In genomic region chr11:25999738-26000137, GRCm38 (mm10) we compare ENCODE assay signal across 21 mouse cellular contexts.
"Had no signal": no experiment of that assay in that cellular context is flagged by ENCODE, and none has a peak within 500 bp of the region (broad histone marks: within the 10 kb centered on the region; RNA-seq: fewer than 3 reads in every experiment).

No protein-coding gene starts in this region.

- ATAC-seq: liver, embryonic 12.5 days; midbrain, embryonic 15.5 days had no signal

- H3K4me1 ChIP-seq: limb, embryonic 15.5 days; liver, embryonic 12.5 days; liver, embryonic 15.5 days; lung, embryonic 15.5 days; midbrain, embryonic 15.5 days; stomach, embryonic 15.5 days had no signal

- H3K4me2 ChIP-seq: limb, embryonic 12.5 days; limb, embryonic 15.5 days; liver, embryonic 12.5 days; liver, embryonic 15.5 days; lung, embryonic 15.5 days; midbrain, embryonic 11.5 days; midbrain, embryonic 15.5 days; neural tube, embryonic 13.5 days; stomach, embryonic 15.5 days had no signal

- H3K36me3 ChIP-seq: limb, embryonic 12.5 days; limb, embryonic 15.5 days; liver, embryonic 12.5 days; liver, embryonic 15.5 days; lung, embryonic 15.5 days; midbrain, embryonic 15.5 days; neural tube, embryonic 13.5 days; stomach, embryonic 15.5 days had no signal

- H3K27ac ChIP-seq: limb, embryonic 12.5 days; limb, embryonic 15.5 days; liver, embryonic 12.5 days; liver, embryonic 15.5 days; lung, embryonic 15.5 days; midbrain, embryonic 15.5 days; neural tube, embryonic 13.5 days; stomach, embryonic 15.5 days had no signal

- H3K27me3 ChIP-seq: limb, embryonic 12.5 days; limb, embryonic 15.5 days; liver, embryonic 12.5 days; liver, embryonic 15.5 days; lung, embryonic 15.5 days; midbrain, embryonic 15.5 days; neural tube, embryonic 13.5 days; stomach, embryonic 15.5 days had no signal

- H3K4me3 ChIP-seq: limb, embryonic 12.5 days; limb, embryonic 15.5 days; liver, embryonic 12.5 days; liver, embryonic 15.5 days; lung, embryonic 15.5 days; midbrain, embryonic 15.5 days; myocyte; neural tube, embryonic 13.5 days; stomach, embryonic 15.5 days had no signal

- DNase-seq: kidney, adult 9 months; kidney, postnatal 14 days; kidney, postnatal 4 days; left cerebral cortex, postnatal 4 days; lung, adult 18-20 months; lung, postnatal 10 days; lung, postnatal 36 days; retina, postnatal 1 day; right cerebral cortex, postnatal 25 days; spleen, adult 18-20 months; thymus, postnatal 25 days had no signal

- H3K9me3 ChIP-seq: limb, embryonic 12.5 days; limb, embryonic 15.5 days; liver, embryonic 12.5 days; liver, embryonic 15.5 days; lung, embryonic 15.5 days; midbrain, embryonic 15.5 days; neural tube, embryonic 13.5 days; stomach, embryonic 15.5 days had no signal

- H3K9ac ChIP-seq: limb, embryonic 12.5 days; limb, embryonic 15.5 days; liver, embryonic 12.5 days; liver, embryonic 15.5 days; lung, embryonic 15.5 days; midbrain, embryonic 15.5 days; neural tube, embryonic 13.5 days; stomach, embryonic 15.5 days had no signal
